Mouse (Mus musculus): ENCODE results near the gene Fto. TPM values are rescaled to one million over a fixed set of nuclear protein-coding genes. Genes with fewer than 3 reads are reported as not detected.

Gene Fto
- total RNA-seq, 2 experiments from 2014 or later = 69.3 to 76.3 TPM

- no peak for DNase-seq
These were observed 298.5 kb downstream of the Fto start for GRCm38 (mm10) chr8:91611723-91612362.

- no peak for DNase-seq
These were observed 299.2 kb downstream of the Fto start for GRCm38 (mm10) chr8:91612387-91613130.

GRCm38 (mm10) chr8:91613603-91614002, 300.3 kb downstream of the Fto start:
- DNase-seq = no peak

GRCm38 (mm10) chr8:91615196-91615595, 301.9 kb downstream of the Fto start:
- DNase-seq = no peak

GRCm38 (mm10) chr8:91615781-91616683, 302.7 kb downstream of the Fto start:
- DNase-seq = no peak

- DNase-seq = no peak
These were observed 304.4 kb downstream of the Fto start for GRCm38 (mm10) chr8:91617772-91618171.

GRCm38 (mm10) chr8:91622757-91623156, 309.4 kb downstream of the Fto start:
- DNase-seq = no peak

- DNase-seq = no peak
These were observed 312.6 kb downstream of the Fto start for GRCm38 (mm10) chr8:91625686-91626558.

GRCm38 (mm10) chr8:91629594-91629993, 316.3 kb downstream of the Fto start:
- peak; percentile 57 for DNase-seq

- DNase-seq = no peak
These were observed 317.2 kb downstream of the Fto start for GRCm38 (mm10) chr8:91630320-91631033.

- no peak for DNase-seq
These were observed 319.1 kb downstream of the Fto start for GRCm38 (mm10) chr8:91632411-91632810.

GRCm38 (mm10) chr8:91635406-91635805, 322.1 kb downstream of the Fto start:
- DNase-seq = no peak

- no peak for DNase-seq
These were observed 323.6 kb downstream of the Fto start for GRCm38 (mm10) chr8:91636887-91637286.

- DNase-seq = no peak
These were observed 324.4 kb downstream of the Fto start for GRCm38 (mm10) chr8:91637684-91638083.

- no peak for DNase-seq
These were observed 324.9 kb downstream of the Fto start for GRCm38 (mm10) chr8:91638256-91638655.

GRCm38 (mm10) chr8:91640471-91640870, 327.1 kb downstream of the Fto start:
- DNase-seq = peak; percentile 76

GRCm38 (mm10) chr8:91645484-91645883, 332.2 kb downstream of the Fto start:
- no peak for DNase-seq

- no peak for DNase-seq
These were observed 334.6 kb downstream of the Fto start for GRCm38 (mm10) chr8:91647959-91648358.

GRCm38 (mm10) chr8:91648776-91649175, 335.5 kb downstream of the Fto start:
- DNase-seq = no peak

GRCm38 (mm10) chr8:91653561-91653960, 340.2 kb downstream of the Fto start:
- DNase-seq = peak; percentile 33

GRCm38 (mm10) chr8:91657381-91657780, 344.1 kb downstream of the Fto start:
- no peak for DNase-seq
